Mouse (Mus musculus): ENCODE measurements at regions not wholly inside any gene's neighbourhood (a gene's known extent, or its start where the extent isn't known, plus 50 kb on each side); places are given as distances from the start of the nearest gene placed in this dataset.
A peak's percentile ranks its signal among the peaks of the same experiment; 100 is the strongest.
"Not testable (repeated sequence)": the region's sequence is repeated elsewhere in the genome, so short reads cannot be mapped to it uniquely, and the experiment has no call there.

GRCm38 (mm10) chr3:117119576-117119975 lies 150.8 kb upstream of the Palmd start:
- ATAC-seq (ENCODE audit: poor library complexity, severe bottlenecking), result no peak

- ATAC-seq (ENCODE audit: poor library complexity, severe bottlenecking), result peak; percentile 46; the same call in 1 of the 2 replicates
These were observed 149.1 kb upstream of the Palmd start for GRCm38 (mm10) chr3:117117838-117118237.

- peak; percentile 67 for ATAC-seq (ENCODE audit: poor library complexity, severe bottlenecking)
These were observed 147.4 kb upstream of the Palmd start for GRCm38 (mm10) chr3:117116210-117116609.

- ATAC-seq (ENCODE audit: poor library complexity, severe bottlenecking), result no peak
These were observed 144.0 kb upstream of the Palmd start for GRCm38 (mm10) chr3:117112766-117113165.

GRCm38 (mm10) chr3:117112304-117112703 lies 143.5 kb upstream of the Palmd start:
- ATAC-seq (ENCODE audit: poor library complexity, severe bottlenecking), result no peak

GRCm38 (mm10) chr3:117108966-117109700 lies 140.3 kb upstream of the Palmd start:
- ATAC-seq (ENCODE audit: poor library complexity, severe bottlenecking), result no peak

- no peak for ATAC-seq (ENCODE audit: poor library complexity, severe bottlenecking)
These were observed 139.2 kb upstream of the Palmd start for GRCm38 (mm10) chr3:117107986-117108385.

- ATAC-seq (ENCODE audit: poor library complexity, severe bottlenecking), result no peak
These were observed 138.6 kb upstream of the Palmd start for GRCm38 (mm10) chr3:117107378-117107777.

- no peak for ATAC-seq (ENCODE audit: poor library complexity, severe bottlenecking)
These were observed 118.9 kb upstream of the Palmd start for GRCm38 (mm10) chr3:117087646-117088045.

GRCm38 (mm10) chr3:117076734-117077133 lies 107.9 kb upstream of the Palmd start:
- ATAC-seq (ENCODE audit: poor library complexity, severe bottlenecking), result no peak

- no peak for ATAC-seq (ENCODE audit: poor library complexity, severe bottlenecking)
These were observed 104.6 kb upstream of the Palmd start for GRCm38 (mm10) chr3:117073399-117073798.

GRCm38 (mm10) chr3:117072998-117073397 lies 104.2 kb upstream of the Palmd start:
- no peak for ATAC-seq (ENCODE audit: poor library complexity, severe bottlenecking)

- ATAC-seq (ENCODE audit: poor library complexity, severe bottlenecking), result no peak
These were observed 103.1 kb upstream of the Palmd start for GRCm38 (mm10) chr3:117071851-117072250.

GRCm38 (mm10) chr3:117067470-117068053 lies 98.8 kb upstream of the Palmd start:
- ATAC-seq (ENCODE audit: poor library complexity, severe bottlenecking), result no peak

- no peak for ATAC-seq (ENCODE audit: poor library complexity, severe bottlenecking)
These were observed 97.1 kb upstream of the Palmd start for GRCm38 (mm10) chr3:117065904-117066303.

- ATAC-seq (ENCODE audit: poor library complexity, severe bottlenecking), result no peak
These were observed 93.0 kb upstream of the Palmd start for GRCm38 (mm10) chr3:117061831-117062230.

GRCm38 (mm10) chr3:117061182-117061581 lies 92.4 kb upstream of the Palmd start:
- no peak for ATAC-seq (ENCODE audit: poor library complexity, severe bottlenecking)

GRCm38 (mm10) chr3:117054711-117055110 lies 85.9 kb upstream of the Palmd start:
- ATAC-seq (ENCODE audit: poor library complexity, severe bottlenecking), result not testable (repeated sequence)

GRCm38 (mm10) chr3:117051431-117051830 lies 82.6 kb upstream of the Palmd start:
- no peak for ATAC-seq (ENCODE audit: poor library complexity, severe bottlenecking)

GRCm38 (mm10) chr3:117050909-117051308 lies 82.1 kb upstream of the Palmd start:
- ATAC-seq (ENCODE audit: poor library complexity, severe bottlenecking), result no peak

GRCm38 (mm10) chr3:117049410-117049809 lies 80.6 kb upstream of the Palmd start:
- no peak for ATAC-seq (ENCODE audit: poor library complexity, severe bottlenecking)

- ATAC-seq (ENCODE audit: poor library complexity, severe bottlenecking), result no peak
These were observed 76.0 kb upstream of the Palmd start for GRCm38 (mm10) chr3:117044809-117045208.

- no peak for ATAC-seq (ENCODE audit: poor library complexity, severe bottlenecking)
These were observed 75.5 kb upstream of the Palmd start for GRCm38 (mm10) chr3:117044304-117044703.
